Comparison of ENCODE assay signal across 22 mouse cellular contexts in genomic region chr14:121170321-121170720, GRCm38 (mm10).
DNase-seq lines count a peak whose midpoint lies in the region; ATAC-seq lines count a peak whose summit lies in the region.
"Had no signal": no experiment of that assay in that cellular context is flagged by ENCODE, and none has a peak within 500 bp of the region (broad histone marks: within the 10 kb centered on the region; RNA-seq: fewer than 3 reads in every experiment).

No protein-coding gene starts in this region.

- H3K9me3 ChIP-seq in kidney, embryonic 15.5 days (replicated peaks): no peaks in the 10 kb centered on the region
- no peaks in the 10 kb centered on the region for H3K9me3 ChIP-seq in embryonic facial prominence, embryonic 14.5 days (ENCODE audit: control insufficient read depth, low read length)
- H3K9me3 ChIP-seq in limb, embryonic 12.5 days: no peaks in the 10 kb centered on the region
- no peaks in the 10 kb centered on the region for H3K9me3 ChIP-seq in stomach, embryonic 14.5 days (ENCODE audit: control insufficient read depth, low read depth, low read length)
- H3K9me3 ChIP-seq: heart, embryonic 13.5 days; liver, embryonic 12.5 days had no signal

- H3K36me3 ChIP-seq in kidney, embryonic 15.5 days: no peaks in the 10 kb centered on the region; the same call in 1 of the 2 replicates
- H3K36me3 ChIP-seq in embryonic facial prominence, embryonic 14.5 days (ENCODE audit: control insufficient read depth, insufficient read depth, low read length): 0 out of 2 replicates have a peak, but pooled peaks cover 3% of the 10 kb centered on the region
- peaks cover 17% of the 10 kb centered on the region; the same call in 1 of the 2 replicates for H3K36me3 ChIP-seq in limb, embryonic 12.5 days
- H3K36me3 ChIP-seq in stomach, embryonic 14.5 days (ENCODE audit: control insufficient read depth, insufficient read depth, low read length): no peaks in the 10 kb centered on the region
- H3K36me3 ChIP-seq: heart, embryonic 13.5 days; liver, embryonic 12.5 days had no signal

- ATAC-seq in kidney, embryonic 15.5 days (replicated peaks; ENCODE audit: low FRiP score): no peak
- ATAC-seq in embryonic facial prominence, embryonic 14.5 days (ENCODE audit: low read depth): no peak
- no peak for ATAC-seq in limb, embryonic 12.5 days (ENCODE audit: insufficient number of reproducible peaks, insufficient read depth, low FRiP score, low TSS enrichment, low read depth)
- ATAC-seq in stomach, embryonic 14.5 days (ENCODE audit: insufficient number of reproducible peaks, insufficient read depth, low FRiP score, low read depth): 0 out of 2 replicates have a peak, but pooled peaks have one; percentile 8
- ATAC-seq: forebrain, embryonic 14.5 days; hindbrain, postnatal 0 days; liver, embryonic 12.5 days had no signal

- H3K4me1 ChIP-seq in kidney, embryonic 15.5 days: peaks cover 47% of the 10 kb centered on the region
- H3K4me1 ChIP-seq in embryonic facial prominence, embryonic 14.5 days (ENCODE audit: control insufficient read depth, insufficient read depth, low read length): peaks cover 25% of the 10 kb centered on the region
- peaks cover 87% of the 10 kb centered on the region for H3K4me1 ChIP-seq in limb, embryonic 12.5 days (replicated peaks)
- H3K4me1 ChIP-seq in stomach, embryonic 14.5 days (ENCODE audit: control insufficient read depth, insufficient read depth, low read length): peaks cover 4% of the 10 kb centered on the region; the same call in 1 of the 2 replicates
- H3K4me1 ChIP-seq: liver, embryonic 12.5 days had no signal

- WGBS in kidney, embryonic 15.5 days: 68% methylated on average over 9 of the region's 9 CpGs
- WGBS in embryonic facial prominence, embryonic 14.5 days: 61% methylated on average over 9 of the region's 9 CpGs
- 70% methylated on average over 9 of the region's 9 CpGs for WGBS in limb, embryonic 12.5 days
- WGBS in stomach, embryonic 14.5 days: 56% methylated on average over 9 of the region's 9 CpGs

- H3K4me3 ChIP-seq in kidney, embryonic 15.5 days (replicated peaks): no peak overlapping the region
- no peak overlapping the region for H3K4me3 ChIP-seq in embryonic facial prominence, embryonic 14.5 days (ENCODE audit: low read depth, low read length)
- H3K4me3 ChIP-seq in limb, embryonic 12.5 days (replicated peaks): no peak overlapping the region
- no peak overlapping the region for H3K4me3 ChIP-seq in stomach, embryonic 14.5 days (ENCODE audit: low read depth, low read length)
- H3K4me3 ChIP-seq: erythroblast, embryonic 14.5 days; heart, embryonic 13.5 days; liver, embryonic 12.5 days; myocyte had no signal

- H3K4me2 ChIP-seq in kidney, embryonic 15.5 days: no peak overlapping the region
- no peak overlapping the region for H3K4me2 ChIP-seq in embryonic facial prominence, embryonic 14.5 days (ENCODE audit: low read depth, low read length)
- H3K4me2 ChIP-seq in limb, embryonic 12.5 days: no peak overlapping the region
- no peak overlapping the region for H3K4me2 ChIP-seq in stomach, embryonic 14.5 days (replicated peaks; ENCODE audit: low read depth, low read length)
- H3K4me2 ChIP-seq: heart, embryonic 13.5 days; liver, embryonic 12.5 days had no signal

- DNase-seq in kidney, postnatal 4 days: no peak
- no peak for DNase-seq in embryonic facial prominence, embryonic 14.5 days (ENCODE audit: low spot score)
- no peak for DNase-seq in Muller cell, postnatal 12 days (ENCODE audit: inconsistent ontology term)
- DNase-seq in embryo, embryonic 10 days (ENCODE audit: low spot score): no peak
- DNase-seq: cerebellum, postnatal 10 days; embryo, embryonic 11 days; gastrocnemius, postnatal 36 days; heart, postnatal 4 days; kidney, adult 18-20 months; layer of hippocampus, adult 9-11 months; midbrain, embryonic 14.5 days; retina, postnatal 1 day; thymus, adult 2 months had no signal

- H3K27ac ChIP-seq in kidney, embryonic 15.5 days: peak overlapping the region; percentile 51
- H3K27ac ChIP-seq in embryonic facial prominence, embryonic 14.5 days (replicated peaks; ENCODE audit: low read depth, low read length): peak overlapping the region; percentile 34; the same call in 1 of the 2 replicates
- H3K27ac ChIP-seq in limb, embryonic 12.5 days: peak overlapping the region; percentile 66; the same call in 1 of the 2 replicates
- H3K27ac ChIP-seq in stomach, embryonic 14.5 days (ENCODE audit: low read length): no peak overlapping the region
- H3K27ac ChIP-seq: heart, embryonic 13.5 days; hindbrain, postnatal 0 days; liver, embryonic 12.5 days had no signal

- H3K9ac ChIP-seq in kidney, embryonic 15.5 days: no peak overlapping the region
- H3K9ac ChIP-seq in embryonic facial prominence, embryonic 14.5 days (ENCODE audit: low read depth, low read length): no peak overlapping the region
- H3K9ac ChIP-seq in limb, embryonic 12.5 days (replicated peaks): no peak overlapping the region
- no peak overlapping the region for H3K9ac ChIP-seq in stomach, embryonic 14.5 days (replicated peaks; ENCODE audit: low read depth, low read length)
- H3K9ac ChIP-seq: heart, embryonic 13.5 days; liver, embryonic 12.5 days had no signal

- H3K27me3 ChIP-seq in kidney, embryonic 15.5 days: no peaks in the 10 kb centered on the region
- no peaks in the 10 kb centered on the region for H3K27me3 ChIP-seq in embryonic facial prominence, embryonic 14.5 days (replicated peaks; ENCODE audit: control insufficient read depth, insufficient read depth, low read length)
- no peaks in the 10 kb centered on the region for H3K27me3 ChIP-seq in limb, embryonic 12.5 days
- H3K27me3 ChIP-seq in stomach, embryonic 14.5 days (ENCODE audit: control insufficient read depth, insufficient read depth, low read length): no peaks in the 10 kb centered on the region
- H3K27me3 ChIP-seq: heart, embryonic 13.5 days; liver, embryonic 12.5 days had no signal
